Mouse (Mus musculus) spleen, postnatal 36 days (tissue): Measurements from ENCODE around the gene Capn1.

Experiments
- DNase-seq, 2 experiments: peaks; one replicate each; pipeline ENCODE4 v3.0.0; 2022; ENCODE audit warnings: low spot score in 2 of 2, mixed read lengths in 1 of 2

The Capn1 gene

GRCm38 (mm10) chr19:6040002-6040401 is 24.3 kb upstream of the Capn1 start:
- DNase-seq: no peak

- no peak for DNase-seq
These were observed 22.6 kb upstream of the Capn1 start for GRCm38 (mm10) chr19:6038326-6038725.

DNA sequence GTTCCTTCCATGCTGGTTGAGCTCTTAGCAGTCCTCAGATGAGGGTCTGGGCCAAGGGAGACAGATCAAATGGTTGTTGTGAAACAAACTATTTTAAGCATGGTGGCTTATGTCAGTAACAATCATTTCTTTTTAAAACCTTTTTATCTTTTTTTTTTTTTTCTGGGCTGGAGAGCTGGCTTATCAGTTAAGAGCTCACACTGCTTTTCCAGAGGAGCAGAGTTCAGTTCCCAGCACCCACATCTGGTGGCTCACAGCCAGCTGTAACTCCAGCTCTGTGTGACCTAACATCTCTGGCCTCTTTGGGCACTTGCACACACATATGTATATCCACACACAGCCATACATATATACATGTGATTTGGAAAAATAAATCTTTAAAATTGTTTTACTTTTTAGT is 22.0 kb upstream of the Capn1 start:
- DNase-seq: no peak

- DNase-seq: no peak
These were observed 20.4 kb upstream of the Capn1 start for GRCm38 (mm10) chr19:6035966-6036585.

GRCm38 (mm10) chr19:6030520-6031280 is 15.0 kb upstream of the Capn1 start:
- no peak for DNase-seq

- DNase-seq: no peak
These were observed 13.7 kb upstream of the Capn1 start for GRCm38 (mm10) chr19:6029426-6029825.

GRCm38 (mm10) chr19:6028991-6029390 is 13.3 kb upstream of the Capn1 start:
- no peak for DNase-seq

GRCm38 (mm10) chr19:6023930-6024329 is 8.2 kb upstream of the Capn1 start:
- no peak for DNase-seq

GRCm38 (mm10) chr19:6023059-6023458 is 7.4 kb upstream of the Capn1 start:
- DNase-seq: no peak

GRCm38 (mm10) chr19:6020276-6020675 is 4.6 kb upstream of the Capn1 start:
- DNase-seq: no peak

DNA sequence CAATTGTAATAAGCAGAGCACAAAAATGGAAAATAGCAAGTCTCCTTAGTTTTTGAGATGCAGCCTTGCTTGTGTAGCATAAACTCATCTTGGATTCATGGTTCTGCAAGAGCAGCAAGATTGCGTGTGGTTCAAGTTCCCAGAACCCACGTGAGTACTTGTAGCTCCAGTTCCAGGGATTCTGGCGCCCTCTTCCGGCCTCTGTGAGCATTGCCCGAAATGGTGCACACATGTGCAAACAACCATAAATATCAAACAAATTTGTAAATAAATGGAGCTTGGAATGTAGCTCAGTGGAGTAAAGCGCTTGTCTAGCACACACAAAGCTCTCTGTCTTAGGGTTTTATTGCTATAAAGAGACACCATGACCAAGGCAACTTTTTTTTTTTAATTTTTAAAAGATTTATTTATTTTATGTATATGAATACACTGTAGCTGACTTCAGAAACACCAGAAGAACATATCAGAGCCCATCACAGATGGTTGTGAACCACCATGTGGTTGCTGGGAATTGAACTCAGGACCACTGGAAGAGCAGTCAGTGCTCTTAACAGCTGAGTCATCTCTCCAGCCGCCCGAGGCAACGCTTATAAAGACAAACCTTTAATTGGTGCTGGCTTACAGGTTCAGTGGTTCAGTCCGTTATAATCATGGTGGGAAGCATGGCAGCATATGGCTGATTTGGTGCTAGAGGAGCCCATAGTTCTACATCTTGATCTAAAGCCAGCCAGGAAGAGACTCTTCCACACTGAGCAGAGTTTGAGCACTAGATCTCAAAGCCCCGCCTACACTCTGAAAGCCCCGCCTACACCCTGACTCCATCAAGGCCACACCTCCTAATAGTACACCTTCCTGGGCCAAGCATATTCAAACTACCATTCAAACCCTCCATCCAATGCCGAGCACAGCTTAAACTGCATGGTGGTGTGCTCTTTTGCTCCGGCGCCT is 2.7 kb upstream of the Capn1 start:
- peak; percentile 82 to 89 for DNase-seq

DNA sequence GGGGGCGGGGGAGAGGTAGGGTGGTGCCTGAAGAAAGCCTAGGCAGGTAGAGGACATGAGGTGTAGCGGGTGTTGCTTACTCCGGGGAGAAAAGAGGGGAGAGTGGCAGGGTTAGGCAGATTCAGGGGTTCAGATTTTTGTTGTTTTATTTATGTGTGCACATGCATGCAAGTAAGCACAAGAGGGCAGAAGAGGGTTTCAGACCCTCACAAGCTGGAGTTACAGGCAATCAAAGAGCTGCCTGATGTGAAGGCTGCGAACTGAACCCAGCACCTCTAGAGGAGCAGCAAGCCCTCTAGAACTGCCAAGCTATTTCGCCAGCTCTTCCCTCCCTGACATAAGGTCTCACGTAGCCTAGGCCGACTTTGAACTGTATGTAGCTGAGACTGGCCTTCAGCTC is 835 bp upstream of the Capn1 start:
- DNase-seq: no peak

- peak; percentile 66 to 71 for DNase-seq
These were observed 646 bp downstream of the Capn1 start for GRCm38 (mm10) chr19:6014991-6015510.

GRCm38 (mm10) chr19:6013691-6014090 is 2.0 kb downstream of the Capn1 start:
- DNase-seq: no peak

DNA sequence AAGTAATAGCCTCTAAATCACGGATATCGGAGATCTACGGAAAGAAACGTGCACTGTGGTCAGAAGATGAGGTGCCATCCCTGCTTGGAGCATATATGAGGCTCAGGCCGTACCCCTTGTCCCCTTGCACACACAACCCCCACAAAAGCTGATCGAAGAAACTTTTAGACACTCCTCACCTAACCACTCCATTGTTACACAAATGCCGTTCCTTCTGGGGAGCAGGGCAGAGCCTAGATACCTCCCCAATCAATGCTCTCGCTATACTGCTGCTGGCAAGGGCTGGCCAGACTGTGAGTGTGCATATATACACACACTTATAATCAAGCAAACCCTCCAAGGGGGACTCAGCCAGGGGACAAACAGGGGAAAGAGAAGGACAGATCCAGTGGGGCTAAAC is 6.6 kb downstream of the Capn1 start:
- no peak for DNase-seq

GRCm38 (mm10) chr19:6007013-6007412 is 8.7 kb downstream of the Capn1 start:
- DNase-seq: no peak

DNA sequence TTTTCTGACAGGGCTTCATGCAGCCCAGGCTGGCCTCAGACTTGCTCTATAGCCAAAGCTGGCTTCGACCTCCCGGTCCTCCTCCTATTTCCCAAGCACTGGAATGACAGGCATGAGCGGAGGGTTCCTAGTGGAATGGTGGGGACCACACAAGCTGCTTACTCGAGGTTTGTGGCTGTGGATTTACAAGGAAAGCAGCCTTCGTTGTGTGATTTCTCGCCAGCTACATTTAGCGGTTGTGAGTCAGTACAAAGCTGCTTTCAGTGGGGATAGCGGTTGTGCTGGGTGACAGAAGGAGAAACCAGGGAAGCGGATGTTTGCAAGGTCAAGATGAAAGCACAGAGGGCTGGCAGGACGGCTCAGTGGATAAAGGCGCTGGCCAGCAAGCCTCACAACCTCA is 10.2 kb downstream of the Capn1 start:
- no peak for DNase-seq

DNA sequence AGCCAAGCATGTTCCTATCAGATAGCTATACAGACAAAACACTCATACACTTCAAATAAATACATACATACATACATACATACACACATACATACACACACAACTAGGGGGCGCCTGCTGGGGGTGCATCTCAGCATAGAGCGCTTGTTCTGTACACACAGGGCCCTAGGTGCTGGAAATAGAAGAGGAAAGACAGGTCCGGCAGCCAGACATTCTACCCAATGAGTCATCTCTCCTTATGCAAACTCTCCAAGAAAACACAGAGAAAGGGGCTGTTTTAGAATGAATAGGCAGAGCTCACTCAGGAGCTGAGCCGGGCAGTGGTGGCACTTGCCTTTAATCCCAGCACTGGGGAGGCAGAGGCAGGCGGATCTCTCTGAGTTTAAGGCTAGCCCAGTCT is 15.7 kb downstream of the Capn1 start:
- no peak for DNase-seq

DNA sequence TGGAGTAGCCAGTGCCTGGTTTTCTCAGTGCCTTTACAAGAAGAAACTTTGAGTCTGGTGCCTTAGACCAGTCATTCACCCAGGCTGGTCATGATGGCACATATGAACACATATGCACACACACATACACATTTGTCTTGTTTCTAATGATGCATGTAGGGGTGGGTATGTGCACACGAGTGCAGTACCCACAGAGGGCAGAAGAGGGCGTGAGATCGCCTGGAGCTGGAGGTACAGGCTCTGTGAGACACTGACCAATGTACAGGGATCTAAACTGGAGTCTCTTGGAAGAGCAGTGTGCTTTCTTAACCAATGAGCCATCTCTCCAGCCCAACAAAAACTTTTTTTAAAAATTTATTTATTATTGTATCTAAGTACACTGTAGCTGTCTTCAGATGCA is 17.5 kb downstream of the Capn1 start:
- DNase-seq: no peak

DNA sequence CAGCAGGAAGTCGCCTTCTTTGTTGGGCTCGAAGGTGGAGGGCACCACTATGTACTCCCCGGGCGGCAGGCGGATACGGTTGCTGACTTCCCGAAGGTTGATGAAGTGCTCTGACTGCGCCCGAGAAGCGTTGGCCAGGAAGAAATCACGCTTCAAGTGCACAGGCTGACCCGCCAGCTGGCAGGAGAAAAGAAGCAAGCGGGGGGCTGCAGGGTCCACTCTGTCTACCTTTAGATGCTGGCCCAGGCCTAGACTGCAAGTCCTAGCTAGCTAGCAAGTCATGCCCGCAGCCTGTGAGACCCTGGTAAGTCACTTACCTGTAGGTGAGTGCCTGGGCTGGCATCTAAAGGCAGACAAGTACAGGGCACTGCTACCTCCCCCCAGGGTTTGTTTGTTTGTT is 21.0 kb downstream of the Capn1 start:
- no peak for DNase-seq

DNA sequence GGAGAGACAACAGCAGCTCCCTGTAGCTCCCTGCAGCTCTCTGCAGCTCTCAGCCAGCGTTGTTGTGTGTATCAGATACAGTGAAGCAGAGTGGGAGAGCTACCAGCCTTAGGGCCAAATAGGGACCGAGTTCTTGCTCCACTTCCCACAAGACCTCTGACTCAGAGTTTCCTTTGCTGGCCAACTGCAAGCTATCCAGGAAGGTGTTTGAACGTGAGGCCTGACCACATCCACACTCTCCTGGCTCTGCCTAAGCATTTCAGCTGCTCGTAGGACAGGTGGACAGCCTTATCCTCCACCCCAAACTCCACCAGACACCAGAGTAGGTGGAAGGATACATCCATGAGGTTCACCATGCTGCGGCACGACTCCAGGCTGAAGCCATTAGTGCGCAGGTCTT is 23.7 kb downstream of the Capn1 start:
- DNase-seq: no peak

GRCm38 (mm10) chr19:5991467-5991866 is 24.2 kb downstream of the Capn1 start:
- no peak for DNase-seq
